Mouse (Mus musculus): ENCODE measurements around the gene Fam173b. TPM values are rescaled to one million over a fixed set of nuclear protein-coding genes. Genes with fewer than 3 reads are reported as not detected.

Gene Fam173b
- total and polyA plus RNA-seq, 3 experiments: 3.1 to 6.8 (median 6.6) TPM

- no peak for DNase-seq (ENCODE audit: low spot score)
- H3K4me1 ChIP-seq (ENCODE audit: insufficient read depth, low read depth, low read length): peaks cover 11% of the 10 kb centered on the region
- H3K27me3 ChIP-seq (ENCODE audit: insufficient read depth, low read length): peaks cover 8% of the 10 kb centered on the region
- H3K36me3 ChIP-seq (replicated peaks): peaks cover 19% of the 10 kb centered on the region
- TF ChIP-seq GATA1 (IDR thresholded peaks at IDR 0.05; ENCODE audit: borderline replicate concordance, low read length): no peak
- no peak for TF ChIP-seq POLR2AphosphoS5 (IDR thresholded peaks at IDR 0.05; ENCODE audit: insufficient replicate concordance, low read depth, low read length)
- TF ChIP-seq CTCF (IDR thresholded peaks at IDR 0.05; ENCODE audit: low read depth, low read length): no peak
- no peak for TF ChIP-seq TAL1 (conservative IDR thresholded peaks at IDR 0.05; ENCODE audit: low read depth, low read length)
- TF ChIP-seq GATA2 (IDR thresholded peaks at IDR 0.05; ENCODE audit: borderline replicate concordance, low read depth, low read length): no peak
- ATAC-seq (ENCODE audit: extremely low read depth, insufficient number of reproducible peaks, low FRiP score, poor library complexity, severe bottlenecking): no peak
- no peak overlapping the region for H3K4me3 ChIP-seq (ENCODE audit: low read depth, low read length)
- no peaks in the 10 kb centered on the region for H3K9me3 ChIP-seq (replicated peaks)
Observed at GRCm38 (mm10) chr15:31585238-31585637, 16.4 kb upstream of the Fam173b start.

GRCm38 (mm10) chr15:31586088-31586487, 15.6 kb upstream of the Fam173b start:
- Histone ChIP-seq H3K4me3 (ENCODE audit: low read depth, low read length) (no peak overlapping the region), H3K9me3 (replicated peaks) (no peaks in the 10 kb centered on the region), H3K27me3 (ENCODE audit: insufficient read depth, low read length) (peaks cover 8% of the 10 kb centered on the region), H3K36me3 (replicated peaks) (peaks cover 28% of the 10 kb centered on the region), H3K4me1 (ENCODE audit: insufficient read depth, low read depth, low read length) (peaks cover 11% of the 10 kb centered on the region)
- TF ChIP-seq TAL1 (conservative IDR thresholded peaks at IDR 0.05; ENCODE audit: low read depth, low read length) (no peak), GATA2 (IDR thresholded peaks at IDR 0.05; ENCODE audit: borderline replicate concordance, low read depth, low read length) (no peak), POLR2AphosphoS5 (IDR thresholded peaks at IDR 0.05; ENCODE audit: insufficient replicate concordance, low read depth, low read length) (no peak), GATA1 (IDR thresholded peaks at IDR 0.05; ENCODE audit: borderline replicate concordance, low read length) (no peak), CTCF (IDR thresholded peaks at IDR 0.05; ENCODE audit: low read depth, low read length) (no peak)
- DNase-seq (ENCODE audit: low spot score) (no peak), ATAC-seq (ENCODE audit: extremely low read depth, insufficient number of reproducible peaks, low FRiP score, poor library complexity, severe bottlenecking) (no peak)

- H3K4me1 ChIP-seq (ENCODE audit: insufficient read depth, low read depth, low read length): peaks cover 11% of the 10 kb centered on the region
- peaks cover 32% of the 10 kb centered on the region for H3K36me3 ChIP-seq (replicated peaks)
- TF ChIP-seq CTCF (IDR thresholded peaks at IDR 0.05; ENCODE audit: low read depth, low read length): peak; percentile 93
- TF ChIP-seq TAL1 (conservative IDR thresholded peaks at IDR 0.05; ENCODE audit: low read depth, low read length): no peak
- ATAC-seq (ENCODE audit: extremely low read depth, insufficient number of reproducible peaks, low FRiP score, poor library complexity, severe bottlenecking) (peak; percentile 63), DNase-seq (ENCODE audit: low spot score) (peak; percentile 66)
- peaks cover 8% of the 10 kb centered on the region for H3K27me3 ChIP-seq (ENCODE audit: insufficient read depth, low read length)
- no peaks in the 10 kb centered on the region for H3K9me3 ChIP-seq (replicated peaks)
- H3K4me3 ChIP-seq (ENCODE audit: low read depth, low read length): no peak overlapping the region
Observed at GRCm38 (mm10) chr15:31586519-31586918, 15.1 kb upstream of the Fam173b start.

- H3K9me3 ChIP-seq (replicated peaks): no peaks in the 10 kb centered on the region
- H3K27me3 ChIP-seq (ENCODE audit: insufficient read depth, low read length): peaks cover 8% of the 10 kb centered on the region
- TF ChIP-seq GATA2 (IDR thresholded peaks at IDR 0.05; ENCODE audit: borderline replicate concordance, low read depth, low read length): no peak
- TF ChIP-seq GATA1 (IDR thresholded peaks at IDR 0.05; ENCODE audit: borderline replicate concordance, low read length): no peak
- no peak for TF ChIP-seq CTCF (IDR thresholded peaks at IDR 0.05; ENCODE audit: low read depth, low read length)
- no peak for TF ChIP-seq TAL1 (conservative IDR thresholded peaks at IDR 0.05; ENCODE audit: low read depth, low read length)
- TF ChIP-seq POLR2AphosphoS5 (IDR thresholded peaks at IDR 0.05; ENCODE audit: insufficient replicate concordance, low read depth, low read length): no peak
- peaks cover 45% of the 10 kb centered on the region for H3K36me3 ChIP-seq (replicated peaks)
- no peak for ATAC-seq (ENCODE audit: extremely low read depth, insufficient number of reproducible peaks, low FRiP score, poor library complexity, severe bottlenecking)
- DNase-seq (ENCODE audit: low spot score): no peak
- no peak overlapping the region for H3K4me3 ChIP-seq (ENCODE audit: low read depth, low read length)
- H3K4me1 ChIP-seq (ENCODE audit: insufficient read depth, low read depth, low read length): peaks cover 13% of the 10 kb centered on the region
Observed at GRCm38 (mm10) chr15:31587789-31588188, 13.9 kb upstream of the Fam173b start.

GRCm38 (mm10) chr15:31588989-31589640, 12.5 kb upstream of the Fam173b start:
- Histone ChIP-seq H3K4me3 (ENCODE audit: low read depth, low read length) (no peak overlapping the region), H3K27me3 (ENCODE audit: insufficient read depth, low read length) (no peaks in the 10 kb centered on the region; the same call in 1 of the 2 replicates), H3K4me1 (ENCODE audit: insufficient read depth, low read depth, low read length) (peaks cover 14% of the 10 kb centered on the region), H3K36me3 (replicated peaks) (peaks cover 58% of the 10 kb centered on the region), H3K9me3 (replicated peaks) (no peaks in the 10 kb centered on the region)
- TF ChIP-seq GATA2 (IDR thresholded peaks at IDR 0.05; ENCODE audit: borderline replicate concordance, low read depth, low read length) (no peak), CTCF (IDR thresholded peaks at IDR 0.05; ENCODE audit: low read depth, low read length) (no peak), POLR2AphosphoS5 (IDR thresholded peaks at IDR 0.05; ENCODE audit: insufficient replicate concordance, low read depth, low read length) (peak; percentile 83; the same call in 1 of the 2 replicates), TAL1 (conservative IDR thresholded peaks at IDR 0.05; ENCODE audit: low read depth, low read length) (no peak), GATA1 (IDR thresholded peaks at IDR 0.05; ENCODE audit: borderline replicate concordance, low read length) (no peak)
- ATAC-seq (ENCODE audit: extremely low read depth, insufficient number of reproducible peaks, low FRiP score, poor library complexity, severe bottlenecking) (no peak), DNase-seq (ENCODE audit: low spot score) (no peak)

GRCm38 (mm10) chr15:31590176-31590575, 11.5 kb upstream of the Fam173b start:
- ATAC-seq (ENCODE audit: extremely low read depth, insufficient number of reproducible peaks, low FRiP score, poor library complexity, severe bottlenecking) (no peak), DNase-seq (ENCODE audit: low spot score) (no peak)
- H3K9me3 ChIP-seq (replicated peaks): no peaks in the 10 kb centered on the region
- H3K27me3 ChIP-seq (ENCODE audit: insufficient read depth, low read length): no peaks in the 10 kb centered on the region; the same call in 1 of the 2 replicates
- H3K4me3 ChIP-seq (ENCODE audit: low read depth, low read length): no peak overlapping the region
- peaks cover 69% of the 10 kb centered on the region for H3K36me3 ChIP-seq (replicated peaks)
- H3K4me1 ChIP-seq (ENCODE audit: insufficient read depth, low read depth, low read length): peaks cover 12% of the 10 kb centered on the region
- no peak for TF ChIP-seq CTCF (IDR thresholded peaks at IDR 0.05; ENCODE audit: low read depth, low read length)
- TF ChIP-seq GATA2 (IDR thresholded peaks at IDR 0.05; ENCODE audit: borderline replicate concordance, low read depth, low read length): no peak
- no peak for TF ChIP-seq TAL1 (conservative IDR thresholded peaks at IDR 0.05; ENCODE audit: low read depth, low read length)
- TF ChIP-seq GATA1 (IDR thresholded peaks at IDR 0.05; ENCODE audit: borderline replicate concordance, low read length): no peak
- TF ChIP-seq POLR2AphosphoS5 (IDR thresholded peaks at IDR 0.05; ENCODE audit: insufficient replicate concordance, low read depth, low read length): no peak

All from G1E (cell line).